Mouse (Mus musculus): Measurements from ENCODE around the gene Ksr2. TPM values are rescaled to one million over a fixed set of nuclear protein-coding genes. Genes with fewer than 3 reads are reported as not detected.

Gene Ksr2
- polyA plus RNA-seq, 1 experiment from 2014 or later, result 0.36 TPM

GRCm38 (mm10) chr5:117388877-117389276 lies 24.9 kb upstream of the Ksr2 start, which contains the start of gene Rfc5:
Gene Rfc5 (minus strand): TSS chr5:117389047.
- H3K36me3 ChIP-seq (ENCODE audit: insufficient read depth), result peaks cover 33% of the 10 kb centered on the region
- peak within 1 kb of the TSS; percentile 80 for H3K27ac ChIP-seq (ENCODE audit: low read depth)
- H3K4me2 ChIP-seq, result peak within 1 kb of the TSS; percentile 73
- H3K9ac ChIP-seq, result peak within 1 kb of the TSS; percentile 86
- no peak for TF ChIP-seq CTCF (IDR thresholded peaks at IDR 0.05; ENCODE audit: low read depth)
- no peaks in the 10 kb centered on the region for H3K9me3 ChIP-seq (ENCODE audit: low read depth, low read length)
- no peaks in the 10 kb centered on the region for H3K27me3 ChIP-seq (ENCODE audit: insufficient read depth, low read length)
- peak; percentile 95 for ATAC-seq (ENCODE audit: insufficient read depth)
- H3K4me1 ChIP-seq (ENCODE audit: insufficient read depth), result 0 out of 2 replicates have a peak, but pooled peaks cover 9% of the 10 kb centered on the region
- WGBS, result under 1% methylated on average over 44 of the region's 44 CpGs
- H3K4me3 ChIP-seq (ENCODE audit: low read depth, low read length), result peak within 1 kb of the TSS; percentile 73
- DNase-seq, result peak; percentile 98

- 0 out of 2 replicates have a peak, but pooled peaks cover 9% of the 10 kb centered on the region for H3K4me1 ChIP-seq (ENCODE audit: insufficient read depth)
- 87% methylated on average over 1 of the region's 1 CpGs for WGBS
- H3K9me3 ChIP-seq (ENCODE audit: low read depth, low read length), result no peaks in the 10 kb centered on the region
- H3K27ac ChIP-seq (ENCODE audit: low read depth), result no peak overlapping the region
- peaks cover 12% of the 10 kb centered on the region for H3K36me3 ChIP-seq (ENCODE audit: insufficient read depth)
- no peak overlapping the region for H3K4me3 ChIP-seq (ENCODE audit: low read depth, low read length)
- no peak overlapping the region for H3K9ac ChIP-seq
- no peak overlapping the region for H3K4me2 ChIP-seq
- no peak for TF ChIP-seq CTCF (IDR thresholded peaks at IDR 0.05; ENCODE audit: low read depth)
- ATAC-seq (ENCODE audit: insufficient read depth), result no peak
- no peaks in the 10 kb centered on the region for H3K27me3 ChIP-seq (ENCODE audit: insufficient read depth, low read length)
- no peak for DNase-seq
These were observed 22.9 kb upstream of the Ksr2 start for GRCm38 (mm10) chr5:117390895-117391294.

GRCm38 (mm10) chr5:117395834-117396233 lies 18.0 kb upstream of the Ksr2 start:
- TF ChIP-seq CTCF (IDR thresholded peaks at IDR 0.05; ENCODE audit: low read depth), result no peak
- no peaks in the 10 kb centered on the region for H3K27me3 ChIP-seq (ENCODE audit: insufficient read depth, low read length)
- no peaks in the 10 kb centered on the region for H3K36me3 ChIP-seq (ENCODE audit: insufficient read depth)
- H3K4me3 ChIP-seq (ENCODE audit: low read depth, low read length), result no peak overlapping the region
- no peak overlapping the region for H3K4me2 ChIP-seq
- no peak overlapping the region for H3K9ac ChIP-seq
- DNase-seq (no peak), ATAC-seq (ENCODE audit: insufficient read depth) (no peak)
- no peak overlapping the region for H3K27ac ChIP-seq (ENCODE audit: low read depth)
- no peaks in the 10 kb centered on the region for H3K9me3 ChIP-seq (ENCODE audit: low read depth, low read length)
- 83% methylated on average over 5 of the region's 5 CpGs for WGBS
- H3K4me1 ChIP-seq (ENCODE audit: insufficient read depth), result no peaks in the 10 kb centered on the region

GRCm38 (mm10) chr5:117396596-117397014 lies 17.2 kb upstream of the Ksr2 start:
- H3K9ac ChIP-seq, result no peak overlapping the region
- no peak for ATAC-seq (ENCODE audit: insufficient read depth)
- WGBS, result 60% methylated on average over 6 of the region's 6 CpGs
- no peak for TF ChIP-seq CTCF (IDR thresholded peaks at IDR 0.05; ENCODE audit: low read depth)
- no peaks in the 10 kb centered on the region for H3K4me1 ChIP-seq (ENCODE audit: insufficient read depth)
- H3K27ac ChIP-seq (ENCODE audit: low read depth), result no peak overlapping the region
- no peaks in the 10 kb centered on the region for H3K27me3 ChIP-seq (ENCODE audit: insufficient read depth, low read length)
- H3K9me3 ChIP-seq (ENCODE audit: low read depth, low read length), result no peaks in the 10 kb centered on the region
- DNase-seq, result no peak
- no peak overlapping the region for H3K4me3 ChIP-seq (ENCODE audit: low read depth, low read length)
- H3K4me2 ChIP-seq, result no peak overlapping the region
- no peaks in the 10 kb centered on the region for H3K36me3 ChIP-seq (ENCODE audit: insufficient read depth)

GRCm38 (mm10) chr5:117397371-117397770 lies 16.4 kb upstream of the Ksr2 start:
- no peaks in the 10 kb centered on the region for H3K4me1 ChIP-seq (ENCODE audit: insufficient read depth)
- no peak overlapping the region for H3K27ac ChIP-seq (ENCODE audit: low read depth)
- H3K4me3 ChIP-seq (ENCODE audit: low read depth, low read length), result no peak overlapping the region
- H3K36me3 ChIP-seq (ENCODE audit: insufficient read depth), result no peaks in the 10 kb centered on the region
- H3K27me3 ChIP-seq (ENCODE audit: insufficient read depth, low read length), result no peaks in the 10 kb centered on the region
- no peak overlapping the region for H3K4me2 ChIP-seq
- no peak overlapping the region for H3K9ac ChIP-seq
- WGBS, result 82% methylated on average over 6 of the region's 6 CpGs
- no peaks in the 10 kb centered on the region for H3K9me3 ChIP-seq (ENCODE audit: low read depth, low read length)
- ATAC-seq (ENCODE audit: insufficient read depth), result no peak
- no peak for TF ChIP-seq CTCF (IDR thresholded peaks at IDR 0.05; ENCODE audit: low read depth)
- no peak for DNase-seq

- no peak overlapping the region for H3K9ac ChIP-seq
- no peaks in the 10 kb centered on the region for H3K4me1 ChIP-seq (ENCODE audit: insufficient read depth)
- DNase-seq (no peak), ATAC-seq (ENCODE audit: insufficient read depth) (no peak)
- H3K36me3 ChIP-seq (ENCODE audit: insufficient read depth), result no peaks in the 10 kb centered on the region
- H3K9me3 ChIP-seq (ENCODE audit: low read depth, low read length), result no peaks in the 10 kb centered on the region
- WGBS, result 44% methylated on average over 4 of the region's 5 CpGs
- H3K27ac ChIP-seq (ENCODE audit: low read depth), result no peak overlapping the region
- H3K4me2 ChIP-seq, result no peak overlapping the region
- no peak for TF ChIP-seq CTCF (IDR thresholded peaks at IDR 0.05; ENCODE audit: low read depth)
- H3K27me3 ChIP-seq (ENCODE audit: insufficient read depth, low read length), result no peaks in the 10 kb centered on the region
- no peak overlapping the region for H3K4me3 ChIP-seq (ENCODE audit: low read depth, low read length)
These were observed 15.7 kb upstream of the Ksr2 start for GRCm38 (mm10) chr5:117398007-117398550.

GRCm38 (mm10) chr5:117399281-117399680 lies 14.5 kb upstream of the Ksr2 start:
- no peak for ATAC-seq (ENCODE audit: insufficient read depth)
- no peaks in the 10 kb centered on the region for H3K4me1 ChIP-seq (ENCODE audit: insufficient read depth)
- WGBS, result 75% methylated on average over 9 of the region's 9 CpGs
- no peak for DNase-seq
- H3K4me2 ChIP-seq, result no peak overlapping the region
- no peak overlapping the region for H3K27ac ChIP-seq (ENCODE audit: low read depth)
- no peaks in the 10 kb centered on the region for H3K9me3 ChIP-seq (ENCODE audit: low read depth, low read length)
- no peak for TF ChIP-seq CTCF (IDR thresholded peaks at IDR 0.05; ENCODE audit: low read depth)
- no peak overlapping the region for H3K4me3 ChIP-seq (ENCODE audit: low read depth, low read length)
- H3K27me3 ChIP-seq (ENCODE audit: insufficient read depth, low read length), result no peaks in the 10 kb centered on the region
- H3K9ac ChIP-seq, result no peak overlapping the region
- no peaks in the 10 kb centered on the region for H3K36me3 ChIP-seq (ENCODE audit: insufficient read depth)
